Mouse (Mus musculus) ES-Bruce4 (cell line): ENCODE measurements at regions not wholly inside any gene's neighbourhood (a gene's known extent, or its start where the extent isn't known, plus 50 kb on each side); places are given as distances from the start of the nearest gene placed in this dataset.

ENCODE experiments used
- H3K27ac ChIP-seq: 2 replicates; pipeline ENCODE4 v1.5.1; 2012; ENCODE audit warnings: low read length, inconsistent platforms; ENCODE audit not compliant: insufficient read depth
- H3K27me3 ChIP-seq: 2 replicates; pipeline ENCODE4 v1.6.1; 2012; ENCODE audit warnings: mild to moderate bottlenecking, low read length, inconsistent platforms; ENCODE audit not compliant: control insufficient read depth, poor library complexity, insufficient read depth, severe bottlenecking
- H3K36me3 ChIP-seq: 2 replicates; pipeline ENCODE4 v1.6.1; 2012; ENCODE audit warnings: inconsistent platforms, mild to moderate bottlenecking, low read length, moderate library complexity; ENCODE audit not compliant: control insufficient read depth, poor library complexity, insufficient read depth, severe bottlenecking
- H3K4me1 ChIP-seq: one replicate; pipeline ENCODE4 v1.8.1; 2011; ENCODE audit warnings: low read length; ENCODE audit not compliant: control insufficient read depth, insufficient read depth
- H3K4me3 ChIP-seq: 2 replicates; pipeline ENCODE4 v1.5.1; 2011; ENCODE audit warnings: low read depth, mild to moderate bottlenecking, low read length
- H3K9ac ChIP-seq: 2 replicates; pipeline ENCODE4 v1.6.1; 2012; ENCODE audit warnings: low read depth, mild to moderate bottlenecking, inconsistent platforms; ENCODE audit not compliant: poor library complexity, severe bottlenecking
- H3K9me3 ChIP-seq: replicated peaks from 2 replicates; pipeline ENCODE4 v1.6.1; 2012; ENCODE audit warnings: mild to moderate bottlenecking, low read length, inconsistent platforms; ENCODE audit not compliant: control insufficient read depth, poor library complexity, insufficient read depth, severe bottlenecking
- CTCF ChIP-seq: IDR thresholded peaks from one replicate; pipeline ENCODE4 v1.8.1; 2011; ENCODE audit warnings: low read depth, low read length
- EP300 ChIP-seq: IDR thresholded peaks from 2 replicates; pipeline ENCODE4 v1.6.1; 2011; ENCODE audit warnings: low read depth, low read length; ENCODE audit not compliant: insufficient read depth
- POLR2A ChIP-seq: IDR thresholded peaks from one replicate; pipeline ENCODE4 v1.8.1; 2011; ENCODE audit warnings: low read length; ENCODE audit not compliant: insufficient read depth

DNA sequence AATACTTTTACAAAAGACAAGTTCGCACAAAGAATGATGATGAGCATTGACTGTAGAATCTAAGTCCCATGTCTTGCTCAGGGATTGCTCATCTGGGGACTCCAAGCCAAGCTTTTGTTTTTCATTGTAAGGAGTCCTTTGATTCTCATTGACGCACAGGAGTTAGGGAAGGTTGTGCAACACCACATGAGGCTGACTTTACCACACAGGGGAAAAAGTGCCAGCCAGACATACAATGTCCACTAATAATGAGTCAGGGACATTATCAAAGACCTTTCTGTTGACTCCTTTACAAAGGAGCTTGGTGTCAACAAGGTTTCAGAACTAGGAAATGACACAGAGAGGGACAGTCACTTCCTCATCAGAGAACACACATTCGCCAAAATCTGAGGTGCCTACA lies 200.1 kb downstream of the Gm11361 start:
- Histone ChIP-seq H3K9ac (no peak overlapping the region), H3K36me3 (no peaks in the 10 kb centered on the region), H3K4me1 (no peaks in the 10 kb centered on the region), H3K27ac (no peak overlapping the region), H3K27me3 (no peaks in the 10 kb centered on the region), H3K9me3 (no peaks in the 10 kb centered on the region), H3K4me3 (no peak overlapping the region)
- TF ChIP-seq EP300 (no peak), CTCF (no peak), POLR2A (no peak)

DNA sequence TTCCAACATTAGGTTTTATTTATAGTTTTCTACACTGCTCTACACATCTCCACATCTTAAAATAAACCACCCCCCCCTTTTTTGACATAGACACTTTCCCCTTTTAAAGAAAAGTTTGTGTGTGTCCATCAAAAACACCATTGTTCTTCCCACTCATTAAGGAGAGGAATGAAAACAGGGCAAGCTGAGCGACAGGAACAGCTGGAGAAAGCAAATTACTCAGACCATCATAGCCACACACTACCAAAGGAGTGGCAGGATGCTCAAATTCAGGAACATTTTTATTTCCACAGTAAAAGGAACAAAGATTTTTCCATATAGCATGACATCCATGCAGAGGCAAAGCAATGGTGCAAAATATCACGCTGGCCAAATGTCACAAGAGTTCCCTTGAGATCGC lies 198.6 kb downstream of the Gm11361 start:
- H3K4me3 ChIP-seq: no peak overlapping the region
- no peaks in the 10 kb centered on the region for H3K9me3 ChIP-seq
- TF ChIP-seq POLR2A: no peak
- no peak for TF ChIP-seq CTCF
- TF ChIP-seq EP300: no peak
- H3K4me1 ChIP-seq: no peaks in the 10 kb centered on the region
- no peak overlapping the region for H3K9ac ChIP-seq
- H3K27me3 ChIP-seq: no peaks in the 10 kb centered on the region
- H3K27ac ChIP-seq: no peak overlapping the region
- H3K36me3 ChIP-seq: no peaks in the 10 kb centered on the region

DNA sequence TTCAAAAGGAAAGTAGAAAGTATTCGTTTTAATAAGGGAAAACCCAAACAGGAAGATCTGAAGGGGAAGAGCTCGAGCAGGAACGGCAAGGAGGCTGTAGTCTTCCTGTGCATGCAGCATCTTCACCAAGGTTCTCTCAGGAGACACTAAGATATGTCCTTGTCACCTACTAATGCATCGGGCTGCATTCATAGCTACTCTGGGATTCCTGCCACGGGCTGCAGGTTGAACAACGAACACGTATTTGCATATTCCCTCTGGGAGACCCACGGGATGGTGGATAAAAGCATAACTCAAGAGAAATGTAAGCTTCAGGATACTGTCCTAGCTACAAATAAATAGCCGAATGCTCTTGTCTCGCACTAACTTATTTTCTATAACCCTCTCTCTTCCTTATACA lies 197.7 kb downstream of the Gm11361 start:
- no peak overlapping the region for H3K9ac ChIP-seq
- TF ChIP-seq CTCF: no peak
- no peak for TF ChIP-seq POLR2A
- TF ChIP-seq EP300: no peak
- no peak overlapping the region for H3K4me3 ChIP-seq
- no peaks in the 10 kb centered on the region for H3K36me3 ChIP-seq
- no peak overlapping the region for H3K27ac ChIP-seq
- H3K27me3 ChIP-seq: no peaks in the 10 kb centered on the region
- no peaks in the 10 kb centered on the region for H3K9me3 ChIP-seq
- no peaks in the 10 kb centered on the region for H3K4me1 ChIP-seq

DNA sequence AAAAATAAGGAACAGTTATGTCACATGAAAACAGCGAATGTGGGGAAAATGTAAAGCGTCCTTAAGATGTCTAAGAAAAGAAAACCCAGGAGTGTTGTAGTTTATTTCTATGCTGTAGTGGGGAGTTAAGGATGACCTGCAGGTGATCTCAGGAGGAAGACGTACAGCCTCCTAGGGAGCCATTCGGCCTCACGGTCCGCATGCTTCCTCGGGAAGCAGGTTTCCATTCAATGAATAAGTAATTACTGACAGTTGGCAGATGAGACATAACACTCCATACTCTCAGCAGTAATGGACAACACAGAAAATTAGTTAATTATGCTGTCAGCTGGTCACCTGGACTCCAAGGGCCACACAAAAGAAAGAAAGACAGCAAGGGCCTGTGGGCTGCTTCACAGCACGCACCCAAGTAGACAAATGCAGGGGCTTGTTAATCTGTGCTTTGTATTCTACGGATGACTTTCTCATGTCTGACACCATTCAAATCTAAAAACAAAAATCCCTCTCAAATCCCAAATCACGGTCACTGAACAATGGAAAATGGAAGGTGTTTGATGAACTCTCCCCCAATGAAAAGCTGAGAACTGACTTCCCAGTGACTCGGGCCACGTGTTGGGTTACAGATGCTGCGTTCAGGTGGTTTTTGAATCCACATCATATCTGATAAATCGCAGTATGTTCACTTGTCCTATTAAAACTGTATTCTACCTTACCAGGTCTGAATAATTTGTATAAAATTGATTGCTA lies 193.5 kb downstream of the Gm11361 start:
- no peaks in the 10 kb centered on the region for H3K27me3 ChIP-seq
- H3K27ac ChIP-seq: no peak overlapping the region
- no peak overlapping the region for H3K4me3 ChIP-seq
- no peak overlapping the region for H3K9ac ChIP-seq
- TF ChIP-seq CTCF: no peak
- H3K36me3 ChIP-seq: no peaks in the 10 kb centered on the region
- H3K4me1 ChIP-seq: no peaks in the 10 kb centered on the region
- H3K9me3 ChIP-seq: no peaks in the 10 kb centered on the region

DNA sequence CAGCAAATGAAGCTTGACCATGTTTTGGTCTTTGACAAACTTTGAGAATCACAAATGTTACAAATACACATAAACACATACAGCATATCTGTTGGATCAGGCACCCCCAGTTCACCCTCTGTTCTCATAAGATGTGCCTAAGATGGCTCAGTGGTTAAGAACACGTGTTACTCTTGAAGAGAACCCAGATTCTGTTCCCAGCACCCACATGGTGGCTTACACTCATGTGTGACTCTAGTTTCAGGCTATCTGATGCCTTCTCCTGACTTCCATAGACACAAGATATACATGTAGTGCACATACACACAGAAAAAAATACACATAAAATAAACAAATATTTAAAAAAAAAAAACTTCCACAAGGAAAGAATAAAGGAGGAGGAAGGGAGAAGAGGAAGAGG lies 191.7 kb downstream of the Gm11361 start:
- Histone ChIP-seq H3K4me3 (no peak overlapping the region), H3K4me1 (no peaks in the 10 kb centered on the region), H3K36me3 (no peaks in the 10 kb centered on the region), H3K27ac (no peak overlapping the region), H3K27me3 (no peaks in the 10 kb centered on the region), H3K9ac (no peak overlapping the region), H3K9me3 (no peaks in the 10 kb centered on the region)
- TF ChIP-seq CTCF: no peak
- no peak for TF ChIP-seq EP300
- no peak for TF ChIP-seq POLR2A

DNA sequence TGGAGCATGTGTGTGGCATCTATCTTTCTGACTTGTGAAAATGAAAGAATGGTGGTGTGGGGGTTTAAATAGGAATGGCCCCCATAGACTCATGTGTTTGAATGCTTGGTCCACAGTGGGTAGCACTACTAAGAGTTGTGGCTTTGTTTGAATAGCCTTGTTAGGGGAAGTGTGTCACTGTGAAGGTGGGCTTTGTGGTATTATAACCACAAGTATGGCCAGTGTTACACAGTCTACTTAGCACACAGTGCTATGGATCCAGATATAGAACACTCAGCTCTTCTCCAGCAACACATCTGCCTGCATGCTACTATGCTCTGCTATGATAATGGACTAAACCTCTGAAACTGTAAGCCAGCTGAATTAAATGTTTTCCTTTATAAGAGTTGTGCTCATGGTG lies 184.9 kb downstream of the Gm11361 start:
- no peak overlapping the region for H3K27ac ChIP-seq
- H3K4me1 ChIP-seq: no peaks in the 10 kb centered on the region
- TF ChIP-seq EP300 (no peak), CTCF (no peak), POLR2A (no peak)
- H3K27me3 ChIP-seq: no peaks in the 10 kb centered on the region
- H3K4me3 ChIP-seq: no peak overlapping the region
- no peaks in the 10 kb centered on the region for H3K36me3 ChIP-seq
- H3K9me3 ChIP-seq: no peaks in the 10 kb centered on the region; the same call in 1 of the 2 replicates
- H3K9ac ChIP-seq: no peak overlapping the region

DNA sequence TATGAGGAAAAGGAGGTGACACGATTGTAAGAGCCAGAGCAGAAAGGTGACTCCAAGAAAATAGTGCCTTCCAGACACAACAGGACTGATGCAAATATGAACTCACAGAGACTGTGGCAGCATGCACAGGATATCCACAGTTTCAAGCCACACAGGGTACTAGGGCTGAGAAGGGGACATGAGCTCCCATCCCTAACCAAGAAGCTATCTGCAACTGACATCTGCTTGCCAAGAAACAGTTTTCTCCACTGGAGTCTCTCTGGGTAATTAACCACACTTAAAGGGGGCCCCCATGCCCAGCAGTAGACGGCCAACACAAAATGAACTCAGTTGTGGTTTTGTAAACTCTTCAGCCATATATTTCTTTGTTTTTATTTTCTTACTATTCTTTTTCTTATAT lies 176.1 kb downstream of the Gm11361 start:
- Histone ChIP-seq H3K4me3 (no peak overlapping the region), H3K27ac (no peak overlapping the region), H3K4me1 (no peaks in the 10 kb centered on the region), H3K36me3 (no peaks in the 10 kb centered on the region), H3K9ac (no peak overlapping the region), H3K9me3 (no peaks in the 10 kb centered on the region), H3K27me3 (no peaks in the 10 kb centered on the region)
- TF ChIP-seq CTCF: no peak
- no peak for TF ChIP-seq EP300
- no peak for TF ChIP-seq POLR2A
